Mouse (Mus musculus) testis, adult 2 months (tissue): ENCODE measurements around the gene Tjp1.

Experiments used
- CTCF ChIP-seq: fragments of 200-500 bp; IDR thresholded peaks from 2 replicates; pipeline ENCODE4 v1.5.1; 2012; ENCODE audit warnings: low read depth, mild to moderate bottlenecking, inconsistent platforms, low read length, moderate library complexity; ENCODE audit not compliant: control insufficient read depth, insufficient read depth, insufficient replicate concordance
- POLR2A ChIP-seq: fragments of 200-500 bp; IDR thresholded peaks from 2 replicates; pipeline ENCODE4 v1.6.1; 2012; ENCODE audit warnings: low read depth, mild to moderate bottlenecking, inconsistent platforms, low read length, moderate library complexity; ENCODE audit not compliant: control insufficient read depth

DNA sequence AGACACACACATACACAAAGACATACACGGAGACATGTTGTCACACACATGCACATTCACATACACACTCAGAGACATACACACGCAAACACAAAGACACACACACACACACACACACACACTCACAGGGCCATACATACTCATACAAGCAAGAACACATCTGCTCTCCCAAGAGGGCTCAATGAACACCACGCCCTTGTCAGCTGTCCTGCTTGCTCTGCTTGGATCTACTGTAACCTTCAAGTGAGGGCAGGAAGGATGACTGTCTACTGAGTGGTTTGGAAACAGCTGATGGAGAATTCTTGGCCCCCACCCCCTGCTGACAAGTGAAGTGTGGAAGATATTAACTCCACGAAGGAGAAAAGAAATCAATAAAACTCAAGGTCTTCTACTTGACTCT is 64.1 kb downstream of the Tjp1 start:
- no peak for TF ChIP-seq CTCF
- no peak for TF ChIP-seq POLR2A
